Comparison of ENCODE assay signal across 8 mouse cellular contexts in genomic region chr1:134120179-134120578, GRCm38 (mm10). TPM values are rescaled to one million over a fixed set of nuclear protein-coding genes. Genes with fewer than 3 reads are reported as not detected.
DNase-seq lines count a peak whose midpoint lies in the region; ATAC-seq and TF ChIP-seq lines count a peak whose summit lies in the region.

No protein-coding gene starts in this region.

- no peaks in the 10 kb centered on the region for H3K36me3 ChIP-seq in ES-Bruce4 (ENCODE audit: control insufficient read depth, insufficient read depth, low read length, poor library complexity, severe bottlenecking)
- H3K36me3 ChIP-seq in heart, postnatal 0 days (replicated peaks; ENCODE audit: control insufficient read depth, insufficient read depth, low read length), result no peaks in the 10 kb centered on the region

- no peak for TF ChIP-seq EP300 in ES-Bruce4 (IDR thresholded peaks at IDR 0.05; ENCODE audit: insufficient read depth, low read depth, low read length)
- TF ChIP-seq EP300 in heart, postnatal 0 days (IDR thresholded peaks at IDR 0.05; ENCODE audit: low read depth), result no peak

- H3K9ac ChIP-seq in ES-Bruce4 (ENCODE audit: low read depth, poor library complexity, severe bottlenecking), result no peak overlapping the region
- no peak overlapping the region for H3K9ac ChIP-seq in heart, postnatal 0 days (replicated peaks; ENCODE audit: low read depth, low read length)

- no peaks in the 10 kb centered on the region for H3K27me3 ChIP-seq in ES-Bruce4 (ENCODE audit: control insufficient read depth, insufficient read depth, low read length, poor library complexity, severe bottlenecking)
- H3K27me3 ChIP-seq in heart, postnatal 0 days (ENCODE audit: control insufficient read depth, insufficient read depth, low read length), result no peaks in the 10 kb centered on the region

- no peaks in the 10 kb centered on the region for H3K4me1 ChIP-seq in ES-Bruce4 (ENCODE audit: control insufficient read depth, insufficient read depth, low read length)
- H3K4me1 ChIP-seq in bone marrow macrophage, adult 2 months (ENCODE audit: control insufficient read depth, insufficient read depth, low read length), result no peaks in the 10 kb centered on the region
- H3K4me1 ChIP-seq in embryonic fibroblast, embryonic 13.5 days (ENCODE audit: control insufficient read depth, insufficient read depth, low read length), result no peaks in the 10 kb centered on the region
- no peaks in the 10 kb centered on the region for H3K4me1 ChIP-seq in heart, postnatal 0 days (ENCODE audit: control insufficient read depth, insufficient read depth)

- peak; percentile 64 for DNase-seq in heart, postnatal 0 days (ENCODE audit: low spot score)
- DNase-seq in layer of hippocampus, adult 8-10 months (ENCODE audit: low spot score in 2 of 2), result peak; percentile 88 to 97
- DNase-seq in lung, postnatal 10 days, result peak; percentile 92
- peak; percentile 96 for DNase-seq in retina, embryonic 14.5 days (ENCODE audit: low spot score)
- DNase-seq in thymus, postnatal 36 days, result peak; percentile 73 to 82

- ATAC-seq in heart, postnatal 0 days (ENCODE audit: insufficient read depth, low read depth), result peak; percentile 39

- WGBS in heart, postnatal 0 days, result 4% methylated on average over 5 of the region's 5 CpGs

- no peak overlapping the region for H3K27ac ChIP-seq in ES-Bruce4 (ENCODE audit: insufficient read depth, low read length)
- H3K27ac ChIP-seq in bone marrow macrophage, adult 2 months (ENCODE audit: insufficient read depth, low read depth, low read length), result no peak overlapping the region
- H3K27ac ChIP-seq in embryonic fibroblast, embryonic 13.5 days (ENCODE audit: insufficient read depth, low read length), result no peak overlapping the region
- H3K27ac ChIP-seq in heart, postnatal 0 days (ENCODE audit: low read depth), result no peak overlapping the region

- TF ChIP-seq POLR2A in ES-Bruce4 (IDR thresholded peaks at IDR 0.05; ENCODE audit: insufficient read depth, low read length), result no peak
- TF ChIP-seq POLR2A in bone marrow macrophage, adult 2 months (IDR thresholded peaks at IDR 0.05; ENCODE audit: borderline replicate concordance, low read depth, low read length), result no peak
- TF ChIP-seq POLR2A in embryonic fibroblast, embryonic 13.5 days (IDR thresholded peaks at IDR 0.05; ENCODE audit: low read depth, low read length), result no peak

- no peaks in the 10 kb centered on the region for H3K9me3 ChIP-seq in ES-Bruce4 (replicated peaks; ENCODE audit: control insufficient read depth, insufficient read depth, low read length, poor library complexity, severe bottlenecking)
- H3K9me3 ChIP-seq in heart, postnatal 0 days (replicated peaks; ENCODE audit: control insufficient read depth, low read length), result no peaks in the 10 kb centered on the region

- peak; percentile 98 for TF ChIP-seq CTCF in ES-Bruce4 (IDR thresholded peaks at IDR 0.05; ENCODE audit: low read depth, low read length)
- peak; percentile 93 for TF ChIP-seq CTCF in bone marrow macrophage, adult 2 months (IDR thresholded peaks at IDR 0.05; ENCODE audit: low read depth, low read length)
- TF ChIP-seq CTCF in embryonic fibroblast, embryonic 13.5 days (IDR thresholded peaks at IDR 0.05; ENCODE audit: borderline replicate concordance, insufficient read depth, low read length), result peak; percentile 93
- TF ChIP-seq CTCF in heart, postnatal 0 days (IDR thresholded peaks at IDR 0.05; ENCODE audit: low read depth), result peak; percentile 90

- no peak overlapping the region for H3K4me2 ChIP-seq in heart, postnatal 0 days (ENCODE audit: low read depth, low read length)

- H3K4me3 ChIP-seq in ES-Bruce4 (ENCODE audit: low read depth, low read length), result no peak overlapping the region
- no peak overlapping the region for H3K4me3 ChIP-seq in bone marrow macrophage, adult 2 months (ENCODE audit: insufficient read depth, low read length)
- no peak overlapping the region for H3K4me3 ChIP-seq in embryonic fibroblast, embryonic 13.5 days (ENCODE audit: insufficient read depth, low read length)
- no peak overlapping the region for H3K4me3 ChIP-seq in heart, postnatal 0 days (ENCODE audit: low read depth, low read length)

RNA-seq across cellular contexts. Expression of gene Chit1, which starts 9.1 kb away (rescaled TPM):
- polyA plus RNA-seq in ES-Bruce4 (2011; ENCODE audit: insufficient read depth, insufficient read length, low read depth, missing spikeins), result not detected in 2 replicates
- polyA plus RNA-seq in bone marrow macrophage, adult 2 months (2012; ENCODE audit: insufficient read depth, insufficient read length, missing spikeins), result not detected in 2 replicates
- not detected in 2 replicates for polyA plus RNA-seq in embryonic fibroblast, embryonic 13.5 days (2011; ENCODE audit: insufficient read length, low read depth, missing spikeins)
- total RNA-seq in heart, postnatal 0 days (2014; rRNA removed; ENCODE audit: low replicate concordance), result 0.76 and 1.5 TPM in 2 replicates
- polyA plus RNA-seq in heart, postnatal 0 days (2015; fragmentation: Nextera tagmentation; extraction: Ambion mirVana), result 0.19 and 0.30 TPM in 2 replicates
- total RNA-seq in layer of hippocampus, adult 8-10 months (2022), result under 1 TPM in 1 of 4 experiments, not detected in 3; 0.32 TPM

RNA-seq across cellular contexts. Expression of gene Btg2, which starts 41.3 kb away (rescaled TPM):
- polyA plus RNA-seq in ES-Bruce4 (2011; ENCODE audit: insufficient read depth, insufficient read length, low read depth, missing spikeins), result 109 and 112 TPM in 2 replicates
- polyA plus RNA-seq in bone marrow macrophage, adult 2 months (2012; ENCODE audit: insufficient read depth, insufficient read length, missing spikeins), result 52.4 and 54.4 TPM in 2 replicates
- polyA plus RNA-seq in embryonic fibroblast, embryonic 13.5 days (2011; ENCODE audit: insufficient read length, low read depth, missing spikeins), result 96.4 and 125 TPM in 2 replicates
- 46.8 and 52.9 TPM in 2 replicates for total RNA-seq in heart, postnatal 0 days (2014; rRNA removed; ENCODE audit: low replicate concordance)
- polyA plus RNA-seq in heart, postnatal 0 days (2015; fragmentation: Nextera tagmentation; extraction: Ambion mirVana), result 27.4 and 33.7 TPM in 2 replicates
- total RNA-seq in layer of hippocampus, adult 8-10 months (2022), result 10 to 100 TPM; 14.4 to 18.4 (median 17.3) TPM
